Mouse (Mus musculus) kidney, adult 2 months (tissue): ENCODE results near the gene Tarsl2. TPM values are rescaled to one million over a fixed set of nuclear protein-coding genes. Genes with fewer than 3 reads are reported as not detected.

Experiments used
- DNase-seq: peaks from one replicate; pipeline ENCODE4 v3.0.0; 2021
- H3K27ac ChIP-seq: fragments of 200-500 bp; 2 replicates; pipeline ENCODE4 v1.5.1; 2012; ENCODE audit warnings: low read depth, low read length, control low read depth, inconsistent platforms; ENCODE audit not compliant: insufficient read depth
- H3K27me3 ChIP-seq: fragments of 200-500 bp; replicated peaks from 2 replicates; pipeline ENCODE4 v1.6.1; 2012; ENCODE audit warnings: mild to moderate bottlenecking, moderate library complexity, low read length, inconsistent platforms; ENCODE audit not compliant: control insufficient read depth, insufficient read depth
- H3K36me3 ChIP-seq: fragments of 200-500 bp; 2 replicates; pipeline ENCODE4 v1.6.1; 2012; ENCODE audit warnings: mild to moderate bottlenecking, moderate library complexity, low read length, inconsistent platforms; ENCODE audit not compliant: control insufficient read depth, insufficient read depth
- H3K4me1 ChIP-seq: fragments of 200-500 bp; 2 replicates; pipeline ENCODE4 v1.6.1; 2011; ENCODE audit warnings: low read length; ENCODE audit not compliant: control insufficient read depth, insufficient read depth
- H3K4me3 ChIP-seq: fragments of 200-500 bp; 2 replicates; pipeline ENCODE4 v1.5.1; 2011; ENCODE audit warnings: mild to moderate bottlenecking, low read depth, low read length, control low read depth; ENCODE audit not compliant: insufficient read depth
- CTCF ChIP-seq: fragments of 200-500 bp; conservative IDR thresholded peaks from 2 replicates; pipeline ENCODE4 v1.5.1; 2011; ENCODE audit warnings: low read depth, mild to moderate bottlenecking, control low read depth, low read length, moderate library complexity, mixed read lengths; ENCODE audit not compliant: insufficient read depth, insufficient read length
- POLR2A ChIP-seq: fragments of 200-500 bp; IDR thresholded peaks from one replicate; pipeline ENCODE4 v1.6.1; 2011; ENCODE audit warnings: low read depth, low read length, control low read depth
- WGBS: fragments of 180-500 bp; shearing (Covaris S2); methylation state at CpG from one replicate; pipeline ENCODE4 v1.1.7; 2018; 5-methylcytosine and 5-hydroxymethylcytosine counted together
- polyA plus RNA-seq: library from polyadenylated mRNA; depleted of rRNA; stranded (reverse); fragments of >200 nt; gene quantifications from 2 replicates; pipeline ENCODE4 v1.2.3, GENCODE M21; 2012; rRNA removed

Tarsl2 gene
- 4.3 and 5.3 TPM in 2 replicates for polyA plus RNA-seq

- peak within 1 kb of the TSS; percentile 79 for H3K4me3 ChIP-seq
- TF ChIP-seq CTCF, result peak; percentile 31
- TF ChIP-seq POLR2A, result peak; percentile 23
- 1% methylated on average over 64 of the region's 64 CpGs for WGBS
- peak within 1 kb of the TSS; percentile 54 for H3K27ac ChIP-seq
- H3K27me3 ChIP-seq, result no peaks in the 10 kb centered on the region
- peak; percentile 98 for DNase-seq
- H3K4me1 ChIP-seq, result no peaks in the 10 kb centered on the region
- H3K36me3 ChIP-seq, result peaks cover 6% of the 10 kb centered on the region
These were observed at the start of gene Tarsl2 for GRCm38 (mm10) chr7:65644643-65645351. Gene Tarsl2, plus strand, starts transcription at chr7:65644898.

GRCm38 (mm10) chr7:65606124-65606523, 38.6 kb upstream of the Tarsl2 start:
- TF ChIP-seq CTCF, result no peak
- TF ChIP-seq POLR2A, result no peak
- Histone ChIP-seq H3K4me1 (no peaks in the 10 kb centered on the region), H3K36me3 (no peaks in the 10 kb centered on the region), H3K4me3 (no peak overlapping the region), H3K27me3 (no peaks in the 10 kb centered on the region), H3K27ac (no peak overlapping the region)
- 81% methylated on average over 3 of the region's 3 CpGs for WGBS
- no peak for DNase-seq

- no peak for TF ChIP-seq POLR2A
- no peak for TF ChIP-seq CTCF
- Histone ChIP-seq H3K27me3 (no peaks in the 10 kb centered on the region), H3K27ac (no peak overlapping the region), H3K4me1 (no peaks in the 10 kb centered on the region), H3K36me3 (no peaks in the 10 kb centered on the region), H3K4me3 (no peak overlapping the region)
- DNase-seq, result no peak
- 73% methylated on average over 5 of the region's 5 CpGs for WGBS
These were observed 37.7 kb upstream of the Tarsl2 start for GRCm38 (mm10) chr7:65607003-65607402.

GRCm38 (mm10) chr7:65610171-65610570, 34.5 kb upstream of the Tarsl2 start:
- no peaks in the 10 kb centered on the region for H3K27me3 ChIP-seq
- TF ChIP-seq POLR2A (no peak), CTCF (0 out of 2 replicates have a peak, but pooled peaks have one; percentile 21)
- no peak overlapping the region for H3K27ac ChIP-seq
- H3K4me3 ChIP-seq, result no peak overlapping the region
- no peaks in the 10 kb centered on the region for H3K36me3 ChIP-seq
- DNase-seq, result peak; percentile 2
- H3K4me1 ChIP-seq, result no peaks in the 10 kb centered on the region
- 77% methylated on average over 5 of the region's 5 CpGs for WGBS

- H3K4me1 ChIP-seq, result no peaks in the 10 kb centered on the region
- TF ChIP-seq CTCF (no peak), POLR2A (no peak)
- H3K4me3 ChIP-seq, result no peak overlapping the region
- H3K36me3 ChIP-seq, result no peaks in the 10 kb centered on the region
- WGBS, result 67% methylated on average over 8 of the region's 8 CpGs
- H3K27ac ChIP-seq, result no peak overlapping the region
- DNase-seq, result no peak
- H3K27me3 ChIP-seq, result no peaks in the 10 kb centered on the region
These were observed 34.0 kb upstream of the Tarsl2 start for GRCm38 (mm10) chr7:65610673-65611072.

GRCm38 (mm10) chr7:65611298-65611697, 33.4 kb upstream of the Tarsl2 start:
- 58% methylated on average over 3 of the region's 3 CpGs for WGBS
- no peaks in the 10 kb centered on the region for H3K27me3 ChIP-seq
- no peak overlapping the region for H3K4me3 ChIP-seq
- H3K36me3 ChIP-seq, result no peaks in the 10 kb centered on the region
- no peak overlapping the region for H3K27ac ChIP-seq
- DNase-seq, result no peak
- H3K4me1 ChIP-seq, result no peaks in the 10 kb centered on the region
- no peak for TF ChIP-seq POLR2A
- no peak for TF ChIP-seq CTCF

GRCm38 (mm10) chr7:65613723-65614122, 31.0 kb upstream of the Tarsl2 start:
- H3K4me1 ChIP-seq, result no peaks in the 10 kb centered on the region
- no peak overlapping the region for H3K4me3 ChIP-seq
- TF ChIP-seq POLR2A, result no peak
- no peak for TF ChIP-seq CTCF
- H3K36me3 ChIP-seq, result no peaks in the 10 kb centered on the region
- H3K27me3 ChIP-seq, result no peaks in the 10 kb centered on the region
- no peak overlapping the region for H3K27ac ChIP-seq
- 40% methylated on average over 5 of the region's 5 CpGs for WGBS
- no peak for DNase-seq
